Mouse (Mus musculus) spleen, adult 2 months (tissue): ENCODE measurements around the gene Tenm3. TPM values are rescaled to one million over a fixed set of nuclear protein-coding genes. Genes with fewer than 3 reads are reported as not detected.

Source experiments
- DNase-seq, 2 experiments: peaks; one replicate each; pipeline versions ENCODE4 v3.0.0 to v3.0.0-alpha.2; 2012 to 2021; ENCODE audit warnings: low spot score in 2 of 2, low read depth in 1 of 2
- H3K27ac ChIP-seq: fragments of 200-500 bp; 2 replicates; pipeline ENCODE4 v1.5.1; 2012; ENCODE audit warnings: low read length, inconsistent platforms; ENCODE audit not compliant: insufficient read depth
- H3K27me3 ChIP-seq: fragments of 200-500 bp; 2 replicates; pipeline ENCODE4 v1.6.1; 2012; ENCODE audit warnings: mild to moderate bottlenecking, moderate library complexity, low read length, inconsistent platforms; ENCODE audit not compliant: control insufficient read depth, insufficient read depth
- H3K36me3 ChIP-seq: fragments of 200-500 bp; 2 replicates; pipeline ENCODE4 v1.6.1; 2012; ENCODE audit warnings: mild to moderate bottlenecking, low read length, inconsistent platforms; ENCODE audit not compliant: control insufficient read depth, insufficient read depth
- H3K4me1 ChIP-seq: fragments of 200-500 bp; 2 replicates; pipeline ENCODE4 v1.6.1; 2011; ENCODE audit warnings: inconsistent platforms; ENCODE audit not compliant: control insufficient read depth, insufficient read depth, insufficient read length
- H3K4me3 ChIP-seq: fragments of 200-500 bp; 2 replicates; pipeline ENCODE4 v1.5.1; 2011; ENCODE audit warnings: mild to moderate bottlenecking, inconsistent platforms; ENCODE audit not compliant: insufficient read depth, insufficient read length; ENCODE audit errors: extremely low read depth
- CTCF ChIP-seq: fragments of 200-500 bp; IDR thresholded peaks from 2 replicates; pipeline ENCODE4 v1.5.1; 2011; ENCODE audit warnings: mild to moderate bottlenecking, inconsistent platforms; ENCODE audit not compliant: insufficient read depth, insufficient read length, insufficient replicate concordance; ENCODE audit errors: extremely low read depth
- POLR2A ChIP-seq: fragments of 200-500 bp; IDR thresholded peaks from 2 replicates; pipeline ENCODE4 v1.6.1; 2011; ENCODE audit warnings: low read depth, low read length, inconsistent platforms
- WGBS: fragments of 180-500 bp; shearing (Covaris S2); methylation state at CpG from one replicate; pipeline ENCODE4 v1.1.7; 2018; 5-methylcytosine and 5-hydroxymethylcytosine counted together
- polyA plus RNA-seq: library from polyadenylated mRNA; depleted of rRNA; stranded (reverse); fragments of >200 nt; gene quantifications from 2 replicates; pipeline ENCODE4 v1.2.3, GENCODE M21; 2012

Tenm3 gene
- polyA plus RNA-seq, 1 experiment = 0.48 TPM

- H3K4me1 ChIP-seq = no peaks in the 10 kb centered on the region
- no peak overlapping the region for H3K27ac ChIP-seq
- H3K27me3 ChIP-seq = no peaks in the 10 kb centered on the region
- no peaks in the 10 kb centered on the region for H3K36me3 ChIP-seq
- H3K4me3 ChIP-seq = no peak overlapping the region
- WGBS = 82% methylated on average over 13 of the region's 13 CpGs
- DNase-seq = no peak
- TF ChIP-seq POLR2A = no peak
- no peak for TF ChIP-seq CTCF
Observed at GRCm38 (mm10) chr8:48748503-48749059, 95.2 kb downstream of the Tenm3 start.

- 82% methylated on average over 4 of the region's 4 CpGs for WGBS
Observed at GRCm38 (mm10) chr8:48743912-48744311, 99.8 kb downstream of the Tenm3 start.

GRCm38 (mm10) chr8:48742741-48743140 is 101.0 kb downstream of the Tenm3 start:
- DNase-seq = no peak
- 89% methylated on average over 6 of the region's 6 CpGs for WGBS

More at GRCm38 (mm10) chr8:48743912-48744311, 99.8 kb downstream of the Tenm3 start:
- H3K27ac ChIP-seq = no peak overlapping the region
- no peak for DNase-seq
- H3K36me3 ChIP-seq = no peaks in the 10 kb centered on the region
- TF ChIP-seq CTCF (no peak), POLR2A (no peak)
- no peaks in the 10 kb centered on the region for H3K4me1 ChIP-seq
- no peak overlapping the region for H3K4me3 ChIP-seq
- no peaks in the 10 kb centered on the region for H3K27me3 ChIP-seq

GRCm38 (mm10) chr8:48740951-48741350 is 102.8 kb downstream of the Tenm3 start:
- H3K4me3 ChIP-seq = no peak overlapping the region
- no peaks in the 10 kb centered on the region for H3K27me3 ChIP-seq
- WGBS = 87% methylated on average over 11 of the region's 11 CpGs
- no peak for TF ChIP-seq POLR2A
- TF ChIP-seq CTCF = no peak
- no peak overlapping the region for H3K27ac ChIP-seq
- DNase-seq = no peak
- H3K4me1 ChIP-seq = no peaks in the 10 kb centered on the region
- H3K36me3 ChIP-seq = no peaks in the 10 kb centered on the region

More at GRCm38 (mm10) chr8:48742741-48743140, 101.0 kb downstream of the Tenm3 start:
- H3K27ac ChIP-seq = no peak overlapping the region
- no peaks in the 10 kb centered on the region for H3K36me3 ChIP-seq
- H3K27me3 ChIP-seq = no peaks in the 10 kb centered on the region
- no peaks in the 10 kb centered on the region for H3K4me1 ChIP-seq
- no peak overlapping the region for H3K4me3 ChIP-seq
- no peak for TF ChIP-seq POLR2A
- no peak for TF ChIP-seq CTCF

GRCm38 (mm10) chr8:48740147-48740881 is 103.4 kb downstream of the Tenm3 start:
- no peaks in the 10 kb centered on the region for H3K27me3 ChIP-seq
- no peak for DNase-seq
- no peak for TF ChIP-seq POLR2A
- H3K4me1 ChIP-seq = no peaks in the 10 kb centered on the region
- H3K27ac ChIP-seq = no peak overlapping the region
- WGBS = 46% methylated on average over 23 of the region's 23 CpGs
- no peak overlapping the region for H3K4me3 ChIP-seq
- H3K36me3 ChIP-seq = no peaks in the 10 kb centered on the region

GRCm38 (mm10) chr8:48733731-48734130 is 110.0 kb downstream of the Tenm3 start:
- DNase-seq = no peak
- TF ChIP-seq POLR2A (no peak), CTCF (no peak)
- Histone ChIP-seq H3K4me1 (no peaks in the 10 kb centered on the region), H3K27ac (no peak overlapping the region), H3K4me3 (no peak overlapping the region), H3K27me3 (no peaks in the 10 kb centered on the region), H3K36me3 (no peaks in the 10 kb centered on the region)
- 84% methylated on average over 10 of the region's 10 CpGs for WGBS

- Histone ChIP-seq H3K4me3 (no peak overlapping the region), H3K27ac (no peak overlapping the region), H3K4me1 (no peaks in the 10 kb centered on the region), H3K27me3 (no peaks in the 10 kb centered on the region), H3K36me3 (no peaks in the 10 kb centered on the region)
- no peak for DNase-seq
- WGBS = 94% methylated on average over 4 of the region's 4 CpGs
- TF ChIP-seq POLR2A (no peak), CTCF (no peak)
Observed at GRCm38 (mm10) chr8:48733057-48733456, 110.7 kb downstream of the Tenm3 start.
